Mouse (Mus musculus) lung, adult 18-20 months (tissue): ENCODE results near the gene Zcchc24.
A peak's percentile ranks its signal among the peaks of the same experiment; 100 is the strongest.

Source experiments
- DNase-seq, 2 experiments: peaks; one replicate each; pipeline ENCODE4 v3.0.0; 2022; ENCODE audit warnings: mixed read lengths in 2 of 2

Zcchc24 gene

DNA sequence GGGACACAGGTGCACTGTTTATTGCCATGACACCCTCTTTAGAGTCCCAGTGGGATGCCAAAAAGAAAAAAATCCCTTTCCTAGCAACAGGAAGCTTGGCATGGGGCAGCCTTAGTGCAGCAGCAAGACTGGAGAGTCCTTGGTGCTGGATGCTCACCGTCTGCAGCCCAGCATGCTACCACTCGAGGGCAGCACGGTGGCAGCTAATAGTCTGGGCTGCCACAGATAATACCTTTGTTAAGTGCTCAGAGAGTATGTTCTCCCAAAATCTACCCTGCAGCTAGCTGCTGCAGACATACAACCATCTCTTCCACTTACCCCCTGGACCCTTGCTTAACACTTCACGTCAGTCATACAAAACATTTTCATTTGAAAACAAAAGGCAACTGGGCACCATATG lies 55.4 kb downstream of the Zcchc24 start:
- DNase-seq = no peak

DNA sequence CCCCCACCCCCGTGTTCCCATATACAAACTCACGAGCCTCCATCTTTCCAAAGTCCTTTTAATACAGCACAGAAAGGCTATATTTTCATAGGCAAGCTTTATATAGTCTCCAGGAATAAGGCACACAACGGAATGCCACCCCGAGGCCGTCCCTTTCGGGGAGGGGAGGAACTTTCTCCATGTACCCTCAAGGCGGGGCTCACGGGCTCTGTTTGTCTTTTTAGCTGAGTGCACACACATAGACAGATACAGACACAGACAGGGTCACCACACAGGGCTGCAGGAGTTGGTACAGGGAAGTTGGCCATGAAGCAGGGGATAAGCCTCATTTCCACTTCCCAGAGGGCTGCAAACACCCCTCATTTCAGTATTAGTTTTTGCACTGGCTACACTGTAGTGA lies 57.2 kb downstream of the Zcchc24 start:
- DNase-seq = no peak

DNA sequence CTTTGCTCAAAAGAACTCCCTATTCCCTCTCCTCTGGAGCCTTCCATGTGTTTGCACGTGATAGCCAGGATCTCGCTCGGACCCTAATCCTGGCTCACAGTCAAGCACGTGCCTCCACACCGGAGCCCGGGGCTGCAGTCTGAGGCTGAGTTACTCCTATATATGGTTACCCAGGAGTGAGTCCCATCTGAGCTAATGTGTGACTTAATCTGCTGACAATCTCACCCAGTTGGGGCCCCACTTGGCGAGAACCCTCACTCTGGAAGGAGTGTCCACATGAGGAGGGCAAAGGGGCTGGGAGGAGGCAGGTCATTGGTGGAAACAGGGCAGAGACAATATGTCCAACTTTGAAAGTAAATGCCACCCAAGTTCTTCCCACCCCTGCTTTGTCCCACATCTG lies 57.7 kb downstream of the Zcchc24 start:
- DNase-seq = no peak

- no peak for DNase-seq
These were observed 58.2 kb downstream of the Zcchc24 start for GRCm38 (mm10) chr14:25710681-25711080.

DNA sequence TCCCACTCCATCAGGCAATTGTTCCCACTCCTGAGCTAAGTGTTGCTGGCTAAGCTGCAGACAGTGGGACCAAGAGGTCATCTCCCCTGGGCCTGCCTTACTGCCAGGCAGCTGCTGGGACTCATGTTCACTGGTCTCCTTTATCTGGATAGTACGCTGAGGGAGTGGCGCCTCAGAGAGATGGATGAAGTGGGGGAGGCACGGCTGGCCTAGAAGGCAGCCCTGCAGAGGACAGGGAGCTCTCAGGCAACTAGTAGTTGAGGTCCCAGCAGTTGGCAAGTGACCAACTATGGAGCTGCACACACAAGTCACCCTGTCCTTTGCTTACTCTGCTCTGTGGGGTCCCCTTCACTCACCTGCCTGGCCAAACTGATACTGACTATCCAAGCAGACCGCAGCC lies 58.8 kb downstream of the Zcchc24 start:
- DNase-seq = peak; percentile 42 to 45

- DNase-seq = no peak
These were observed 59.9 kb downstream of the Zcchc24 start for GRCm38 (mm10) chr14:25708917-25709316.

GRCm38 (mm10) chr14:25708451-25708850 lies 60.4 kb downstream of the Zcchc24 start:
- peak; percentile 47 to 51 for DNase-seq

- DNase-seq = peak; percentile 56 to 61
These were observed 61.1 kb downstream of the Zcchc24 start for GRCm38 (mm10) chr14:25707691-25708181.

DNA sequence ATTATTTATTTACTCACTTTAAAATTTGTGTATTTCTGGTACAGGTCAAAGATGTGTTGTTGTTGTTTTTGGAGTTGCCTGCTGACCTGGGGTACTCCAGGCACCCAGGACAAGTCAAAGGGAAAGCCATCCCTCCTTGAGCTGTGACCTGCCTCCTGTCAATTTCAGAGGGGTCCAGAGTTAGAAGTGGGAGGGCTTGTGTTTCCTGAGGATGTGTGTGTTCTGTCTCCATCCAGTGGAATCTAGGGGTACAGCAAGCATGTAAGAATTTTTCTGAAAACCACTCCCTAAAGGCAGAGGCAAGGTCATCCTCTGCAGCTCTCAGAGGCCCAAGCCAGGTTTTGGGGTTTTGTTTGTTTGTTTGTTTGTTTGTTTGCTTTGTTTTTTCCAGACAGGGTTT lies 66.9 kb downstream of the Zcchc24 start:
- no peak for DNase-seq

GRCm38 (mm10) chr14:25696356-25696755 lies 72.5 kb downstream of the Zcchc24 start:
- DNase-seq = peak in 1 of 2 experiments; percentile 53

- no peak for DNase-seq
These were observed 73.8 kb downstream of the Zcchc24 start for GRCm38 (mm10) chr14:25695059-25695458.

- peak; percentile 53 to 68 for DNase-seq
These were observed 74.3 kb downstream of the Zcchc24 start for GRCm38 (mm10) chr14:25694569-25694897.

DNA sequence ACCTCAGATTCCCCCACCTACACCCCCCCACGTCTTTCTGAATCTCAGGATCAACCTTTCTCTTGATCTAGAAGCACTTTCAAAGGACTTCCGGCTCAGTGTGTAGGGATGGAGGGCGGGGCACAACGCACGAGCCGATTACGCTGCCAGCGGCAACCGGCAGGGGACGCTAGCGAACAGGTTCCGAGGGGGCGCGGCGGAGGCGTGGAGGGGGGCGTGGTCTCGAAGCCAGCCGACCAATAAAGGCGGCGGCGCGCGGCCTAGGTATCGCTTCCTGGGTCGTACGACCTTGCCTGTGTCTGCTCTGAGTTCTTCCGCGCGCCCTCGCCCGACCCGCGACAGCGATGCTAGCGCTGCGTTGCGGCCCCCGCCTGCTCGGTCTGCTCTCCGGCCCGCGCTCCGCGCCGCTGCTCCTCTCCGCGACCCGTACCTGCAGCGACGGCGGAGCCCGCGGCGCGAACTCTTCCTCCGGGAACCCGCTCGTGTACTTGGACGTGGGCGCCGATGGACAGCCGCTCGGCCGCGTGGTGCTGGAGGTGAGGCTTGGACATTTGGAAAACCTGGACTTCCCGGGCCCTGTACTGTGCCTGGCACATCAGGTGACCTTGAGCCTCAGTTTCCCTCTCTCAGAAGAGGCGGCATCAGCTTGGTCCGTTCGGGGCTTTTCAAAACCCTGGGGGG lies 74.8 kb downstream of the Zcchc24 start, which contains the start of gene Ppif:
Gene Ppif (plus strand): TSS at position 267 of the 681 bp plus-strand sequence.
- DNase-seq = peak; percentile 93 to 95

DNA sequence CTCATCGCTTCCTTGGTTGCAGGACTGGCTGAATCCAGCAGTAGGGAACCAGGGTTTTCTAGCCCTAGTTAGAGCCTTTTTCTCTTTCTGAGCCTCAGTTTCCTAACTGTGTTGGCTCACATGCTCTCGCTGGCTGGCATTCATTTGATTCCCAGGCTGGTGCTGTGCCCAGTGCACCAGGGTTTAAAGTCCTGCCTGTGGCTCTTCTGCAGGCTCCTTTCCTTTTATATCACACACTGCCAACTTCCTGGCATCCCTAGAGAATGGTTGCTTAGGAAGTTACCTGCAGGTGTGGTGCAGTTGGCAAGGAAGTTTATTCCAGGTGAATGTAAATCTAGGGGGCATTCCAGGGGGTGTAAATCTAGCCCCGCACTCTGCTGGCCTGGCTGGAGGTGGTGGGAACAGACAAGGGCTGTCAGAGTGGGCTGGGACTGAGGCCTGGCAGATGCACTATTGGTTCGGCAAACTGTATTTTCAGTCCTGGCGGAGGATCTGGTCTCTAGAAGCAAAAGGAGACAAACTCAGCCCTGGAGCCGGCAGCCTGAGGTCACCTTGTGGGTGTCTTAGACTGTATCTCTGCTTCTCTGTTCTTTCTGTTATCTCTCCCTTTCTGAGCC lies 75.5 kb downstream of the Zcchc24 start:
- DNase-seq = no peak

- peak in 1 of 2 experiments; percentile 46 for DNase-seq
These were observed 81.6 kb downstream of the Zcchc24 start for GRCm38 (mm10) chr14:25686983-25687901.

GRCm38 (mm10) chr14:25686216-25686945 lies 82.5 kb downstream of the Zcchc24 start:
- no peak for DNase-seq

DNA sequence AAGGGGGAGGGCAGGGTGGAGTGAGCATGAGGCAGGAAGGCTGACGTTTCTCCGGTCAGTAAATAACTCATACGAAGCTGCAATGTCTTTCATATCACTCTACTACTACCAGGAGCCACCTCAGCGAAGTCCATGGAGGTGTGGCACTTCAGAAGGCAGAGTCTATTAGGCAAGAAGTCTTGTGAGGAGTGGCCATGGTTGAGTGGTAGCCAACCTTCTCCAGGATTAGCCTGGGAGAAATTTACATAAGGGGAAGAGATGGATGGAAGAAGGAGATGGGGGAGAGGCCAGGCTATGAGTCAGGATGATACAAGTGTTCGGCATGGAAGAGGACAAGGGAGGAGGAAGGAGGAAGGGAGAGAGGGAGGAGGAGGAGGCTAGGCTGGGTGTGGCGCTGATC lies 86.8 kb downstream of the Zcchc24 start:
- DNase-seq = no peak

GRCm38 (mm10) chr14:25679625-25680024 lies 89.2 kb downstream of the Zcchc24 start:
- DNase-seq = no peak

DNA sequence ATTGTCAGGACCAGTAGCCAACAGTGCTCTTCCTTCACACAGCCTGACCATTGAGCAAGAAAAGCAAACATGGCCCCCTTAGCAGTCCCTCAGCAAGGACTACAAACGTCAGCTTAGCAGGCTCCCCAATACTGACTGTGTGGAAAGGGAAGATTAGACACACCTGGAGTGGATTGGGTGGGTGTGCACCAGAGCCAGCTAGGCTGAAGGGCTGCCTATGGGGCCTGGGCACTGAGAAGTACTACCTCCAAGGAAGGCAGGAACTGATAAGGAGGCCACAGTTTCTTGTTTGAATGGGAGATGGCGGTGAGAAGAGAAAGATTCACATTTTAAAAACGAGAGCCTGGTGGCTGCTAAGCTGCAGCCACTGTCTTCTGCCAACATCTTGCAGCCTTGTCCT lies 101.3 kb downstream of the Zcchc24 start:
- no peak for DNase-seq

GRCm38 (mm10) chr14:25666668-25667376 lies 102.0 kb downstream of the Zcchc24 start:
- no peak for DNase-seq

DNA sequence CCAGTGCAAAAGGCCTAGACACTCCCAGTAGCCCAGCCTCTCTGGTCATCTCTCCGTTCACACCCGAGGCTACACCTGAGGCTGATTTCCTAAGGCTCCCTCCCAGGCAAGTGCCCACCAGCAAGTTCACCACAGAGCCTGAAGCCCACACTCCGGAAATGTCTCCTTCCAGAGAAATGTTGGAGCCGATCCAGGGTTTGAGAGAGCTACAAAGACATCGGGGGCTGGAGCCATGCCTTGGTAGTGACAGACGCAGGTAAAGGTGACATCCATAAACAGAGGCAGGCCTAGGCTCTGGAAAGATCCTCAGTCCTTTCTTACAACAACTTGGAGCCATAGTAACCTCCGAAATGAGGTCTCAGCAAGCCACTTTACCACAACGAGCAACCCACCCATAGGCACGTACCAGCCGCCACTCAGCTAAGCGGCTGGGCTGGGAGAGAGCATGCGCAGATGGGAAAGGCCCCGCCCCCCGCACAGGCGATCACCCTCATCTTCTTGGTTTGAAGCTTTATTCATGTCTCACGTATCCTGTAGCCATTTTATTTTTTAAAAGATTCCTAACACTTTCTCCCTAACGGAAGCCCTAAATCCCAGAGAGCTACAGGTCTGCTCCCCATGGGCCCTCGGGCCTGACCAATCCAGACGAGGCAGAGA lies 103.4 kb downstream of the Zcchc24 start:
- no peak for DNase-seq
